Mouse (Mus musculus): Measurements from ENCODE around the gene Swsap1. TPM values are rescaled to one million over a fixed set of nuclear protein-coding genes. Genes with fewer than 3 reads are reported as not detected.

Gene Swsap1
- total RNA-seq, 2 experiments from 2014 or later = 7.6 to 9.9 TPM

- ATAC-seq (replicated peaks; ENCODE audit: poor library complexity, severe bottlenecking) = peak; percentile 22; the same call in 1 of the 2 replicates
Observed at GRCm38 (mm10) chr9:21961366-21961980, 5.9 kb downstream of the Swsap1 start.

- ATAC-seq (replicated peaks; ENCODE audit: poor library complexity, severe bottlenecking) = no peak
Observed at GRCm38 (mm10) chr9:21962010-21962409, 6.5 kb downstream of the Swsap1 start.

GRCm38 (mm10) chr9:21962416-21963059 lies 7.0 kb downstream of the Swsap1 start:
- ATAC-seq (replicated peaks; ENCODE audit: poor library complexity, severe bottlenecking) = peak; percentile 92

- ATAC-seq (replicated peaks; ENCODE audit: poor library complexity, severe bottlenecking) = peak; percentile 9; the same call in 1 of the 2 replicates
Observed at GRCm38 (mm10) chr9:21963417-21963816, 7.9 kb downstream of the Swsap1 start, which contains the start of gene Epor. TSS of gene Epor (minus strand) at chr9:21963506.

- no peak; the same call in 1 of the 2 replicates for ATAC-seq (replicated peaks; ENCODE audit: poor library complexity, severe bottlenecking)
Observed at GRCm38 (mm10) chr9:21968883-21969282, 13.3 kb downstream of the Swsap1 start.

GRCm38 (mm10) chr9:21969304-21969703 lies 13.7 kb downstream of the Swsap1 start:
- ATAC-seq (replicated peaks; ENCODE audit: poor library complexity, severe bottlenecking) = peak; percentile 79

GRCm38 (mm10) chr9:21976626-21977175 lies 21.1 kb downstream of the Swsap1 start:
- ATAC-seq (replicated peaks; ENCODE audit: poor library complexity, severe bottlenecking) = no peak

- ATAC-seq (replicated peaks; ENCODE audit: poor library complexity, severe bottlenecking) = no peak
Observed at GRCm38 (mm10) chr9:21977331-21977730, 21.8 kb downstream of the Swsap1 start.

- ATAC-seq (replicated peaks; ENCODE audit: poor library complexity, severe bottlenecking) = peak; percentile 75
Observed at GRCm38 (mm10) chr9:21977972-21978371, 22.4 kb downstream of the Swsap1 start.

- no peak for ATAC-seq (replicated peaks; ENCODE audit: poor library complexity, severe bottlenecking)
Observed at GRCm38 (mm10) chr9:21978398-21979128, 23.0 kb downstream of the Swsap1 start.

GRCm38 (mm10) chr9:21983911-21984310 lies 28.4 kb downstream of the Swsap1 start:
- ATAC-seq (replicated peaks; ENCODE audit: poor library complexity, severe bottlenecking) = no peak

- no peak for ATAC-seq (replicated peaks; ENCODE audit: poor library complexity, severe bottlenecking)
Observed at GRCm38 (mm10) chr9:21987592-21988342, 32.2 kb downstream of the Swsap1 start.

GRCm38 (mm10) chr9:21988421-21989101 lies 33.0 kb downstream of the Swsap1 start:
- peak; percentile 43 for ATAC-seq (replicated peaks; ENCODE audit: poor library complexity, severe bottlenecking)

- peak; percentile 37; the same call in 1 of the 2 replicates for ATAC-seq (replicated peaks; ENCODE audit: poor library complexity, severe bottlenecking)
Observed at GRCm38 (mm10) chr9:21989230-21990110, 33.9 kb downstream of the Swsap1 start, which contains the start of gene Rgl3. TSS of gene Rgl3 (minus strand) at chr9:21989446.

GRCm38 (mm10) chr9:21992227-21992626 lies 36.7 kb downstream of the Swsap1 start:
- ATAC-seq (replicated peaks; ENCODE audit: poor library complexity, severe bottlenecking) = no peak

- ATAC-seq (replicated peaks; ENCODE audit: poor library complexity, severe bottlenecking) = no peak
Observed at GRCm38 (mm10) chr9:21996178-21996867, 40.8 kb downstream of the Swsap1 start.

GRCm38 (mm10) chr9:22000296-22000695 lies 44.7 kb downstream of the Swsap1 start:
- no peak for ATAC-seq (replicated peaks; ENCODE audit: poor library complexity, severe bottlenecking)

GRCm38 (mm10) chr9:22001633-22002032 lies 46.1 kb downstream of the Swsap1 start:
- no peak for ATAC-seq (replicated peaks; ENCODE audit: poor library complexity, severe bottlenecking)
